Mouse (Mus musculus) embryonic facial prominence, embryonic 14.5 days (tissue): ENCODE measurements at regions not wholly inside any gene's neighbourhood (a gene's known extent, or its start where the extent isn't known, plus 50 kb on each side); places are given as distances from the start of the nearest gene placed in this dataset.

Source experiments
- ATAC-seq: fragments of 200-750 bp; cut with Nextera tagmentation; 2 replicates; pipeline ENCODE4 v1.8.0; 2017; ENCODE audit warnings: low read depth, moderate number of reproducible peaks, moderate TSS enrichment
- DNase-seq: peaks from one replicate; pipeline ENCODE4 v3.0.0-alpha.2; 2015; ENCODE audit warnings: low spot score
- H3K27ac ChIP-seq: fragments of 300-500 bp; sonication (generic); replicated peaks from 2 replicates; pipeline ENCODE4 v1.5.1; 2014; ENCODE audit warnings: low read depth, mild to moderate bottlenecking, low read length, moderate library complexity
- H3K27me3 ChIP-seq: fragments of 300-500 bp; sonication (generic); replicated peaks from 2 replicates; pipeline ENCODE4 v1.6.1; 2014; ENCODE audit warnings: low read length; ENCODE audit not compliant: control insufficient read depth, insufficient read depth
- H3K36me3 ChIP-seq: fragments of 300-500 bp; sonication (generic); 2 replicates; pipeline ENCODE4 v1.6.1; 2014; ENCODE audit warnings: low read length, mixed read lengths; ENCODE audit not compliant: control insufficient read depth, insufficient read depth
- H3K4me1 ChIP-seq: fragments of 300-500 bp; sonication (generic); 2 replicates; pipeline ENCODE4 v1.6.1; 2014; ENCODE audit warnings: antibody characterized with exemption, low read length; ENCODE audit not compliant: control insufficient read depth, insufficient read depth
- H3K4me2 ChIP-seq: fragments of 300-500 bp; sonication (generic); 2 replicates; pipeline ENCODE4 v1.6.1; 2014; ENCODE audit warnings: low read depth, mild to moderate bottlenecking, low read length, moderate library complexity, mixed read lengths
- H3K4me3 ChIP-seq: fragments of 300-500 bp; sonication (generic); 2 replicates; pipeline ENCODE4 v1.5.1; 2014; ENCODE audit warnings: low read depth, mild to moderate bottlenecking, low read length
- H3K9ac ChIP-seq: fragments of 300-500 bp; sonication (generic); 2 replicates; pipeline ENCODE4 v1.6.1; 2014; ENCODE audit warnings: low read depth, mild to moderate bottlenecking, low read length, moderate library complexity, mixed read lengths
- H3K9me3 ChIP-seq: fragments of 300-500 bp; sonication (generic); 2 replicates; pipeline ENCODE4 v1.6.1; 2016; ENCODE audit warnings: low read length; ENCODE audit not compliant: control insufficient read depth
- WGBS: fragments of 180-500 bp; shearing (Covaris S2); extraction: QIAGEN DNeasy Blood & Tissue Kit; methylation state at CpG from one replicate; pipeline ENCODE4 v1.1.7; 2014; 5-methylcytosine and 5-hydroxymethylcytosine counted together

DNA sequence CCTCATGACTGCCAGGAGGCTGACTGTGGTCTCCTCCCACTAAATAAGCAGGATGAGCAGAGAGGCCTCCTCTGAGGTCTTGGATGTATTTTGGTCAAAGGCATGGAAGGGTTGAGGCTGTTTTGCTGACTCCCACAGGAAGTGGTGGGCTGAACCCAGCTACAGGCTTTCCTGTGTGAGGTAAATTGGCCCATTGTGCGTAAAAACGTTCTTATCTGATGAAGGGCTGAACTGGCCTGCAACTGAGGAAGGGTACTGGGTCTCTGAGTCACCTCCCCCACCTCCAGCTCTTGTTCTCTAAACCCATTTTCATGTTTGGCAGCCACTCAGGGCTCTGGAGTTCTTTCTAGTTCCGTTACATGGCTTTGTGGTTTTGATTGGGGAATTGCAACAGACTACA, 138.7 kb downstream of the Cog6 start:
- Histone ChIP-seq H3K4me1 (no peaks in the 10 kb centered on the region), H3K27me3 (no peaks in the 10 kb centered on the region), H3K4me2 (no peak overlapping the region), H3K9ac (no peak overlapping the region), H3K9me3 (0 out of 2 replicates have a peak, but pooled peaks cover 2% of the 10 kb centered on the region), H3K4me3 (no peak overlapping the region), H3K36me3 (no peaks in the 10 kb centered on the region), H3K27ac (no peak overlapping the region)
- whole genome bisulfite sequencing = 38% methylated on average over 3 of the region's 3 CpGs
- ATAC-seq = no peak
- peak; percentile 42 for DNase-seq

DNA sequence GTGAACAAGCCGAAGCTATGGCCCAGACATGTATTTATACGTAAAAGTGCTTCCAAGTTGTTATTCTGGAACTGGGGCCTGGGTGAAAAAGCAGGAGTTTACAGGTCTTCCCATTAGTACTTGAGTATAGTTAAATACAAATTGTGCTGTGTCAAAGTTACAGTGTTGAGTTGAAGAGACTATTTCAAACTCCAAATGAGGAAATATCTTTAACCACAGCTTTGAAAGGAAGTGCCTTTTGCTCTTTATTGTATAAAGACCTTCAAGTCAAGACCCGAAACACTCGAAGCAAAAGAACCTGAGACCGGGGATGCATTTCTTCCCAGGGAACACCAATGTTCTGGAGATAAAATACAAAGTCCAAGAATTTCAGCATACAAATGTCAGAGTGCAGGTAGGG, 144.8 kb downstream of the Cog6 start:
- ATAC-seq = no peak
- no peak for DNase-seq
- no peak overlapping the region for H3K27ac ChIP-seq
- H3K4me2 ChIP-seq = no peak overlapping the region
- no peaks in the 10 kb centered on the region for H3K9me3 ChIP-seq
- no peaks in the 10 kb centered on the region for H3K36me3 ChIP-seq
- H3K27me3 ChIP-seq = no peaks in the 10 kb centered on the region
- WGBS = 87% methylated on average over 5 of the region's 5 CpGs
- H3K4me3 ChIP-seq = no peak overlapping the region
- H3K4me1 ChIP-seq = no peaks in the 10 kb centered on the region
- H3K9ac ChIP-seq = no peak overlapping the region

DNA sequence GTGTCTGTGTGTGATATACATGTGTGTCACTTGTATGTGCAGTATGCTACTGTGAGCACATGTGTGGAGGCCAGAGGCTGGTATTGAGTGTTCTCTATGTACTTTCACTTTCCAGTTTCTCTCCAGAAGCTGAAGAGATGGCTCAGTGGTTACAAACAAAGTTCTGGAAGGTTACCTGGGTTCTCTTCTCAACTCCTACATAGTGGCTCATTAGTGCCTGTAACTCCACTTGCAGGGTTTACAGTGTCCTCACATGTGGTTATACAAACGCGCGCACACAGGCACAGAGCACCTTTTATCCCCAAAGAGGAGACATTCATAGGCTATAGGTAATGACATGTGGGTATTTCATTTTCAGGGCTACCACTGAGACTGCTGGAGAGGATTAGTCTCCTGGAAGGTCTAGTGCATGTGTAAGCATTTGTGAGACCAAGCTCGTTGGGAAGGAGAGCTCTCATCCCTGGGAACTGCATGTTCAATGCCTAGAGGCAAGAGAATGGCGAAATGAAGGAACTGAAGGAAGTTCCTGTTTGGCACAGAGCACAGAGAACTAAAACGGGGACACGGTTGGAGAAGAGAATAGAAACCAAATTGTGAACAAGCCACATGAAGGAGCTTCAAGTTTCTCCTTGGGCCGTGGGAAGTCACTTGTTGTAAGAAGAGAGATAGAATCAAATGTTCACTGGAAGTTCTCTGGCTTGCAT, 153.7 kb downstream of the Cog6 start:
- 60% methylated on average over 8 of the region's 8 CpGs for WGBS
- ATAC-seq (no peak), DNase-seq (peak; percentile 36)

DNA sequence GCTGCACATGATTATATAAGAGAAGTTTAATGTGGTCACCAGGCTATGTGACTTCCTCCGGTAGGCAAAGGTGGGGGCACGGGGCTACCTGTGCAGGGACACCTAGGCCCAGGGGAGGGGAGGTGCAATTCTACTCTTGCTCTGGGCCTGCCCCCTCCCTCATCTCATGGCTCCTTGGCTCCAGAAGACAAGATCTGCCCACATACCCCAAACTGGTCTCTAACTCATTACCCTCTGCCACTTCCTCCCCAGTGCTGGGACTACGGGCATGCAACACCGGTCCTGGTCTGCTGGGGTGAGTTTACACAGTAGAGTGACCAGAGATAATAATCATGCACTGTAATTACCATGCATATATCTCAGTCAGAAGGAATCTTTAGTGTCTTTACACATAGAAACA, 155.0 kb downstream of the Cog6 start:
- no peak for DNase-seq
- Histone ChIP-seq H3K27ac (no peak overlapping the region), H3K4me1 (no peaks in the 10 kb centered on the region), H3K9ac (no peak overlapping the region), H3K27me3 (no peaks in the 10 kb centered on the region), H3K4me2 (no peak overlapping the region), H3K9me3 (no peaks in the 10 kb centered on the region), H3K36me3 (no peaks in the 10 kb centered on the region), H3K4me3 (no peak overlapping the region)
- no peak for ATAC-seq
- 79% methylated on average over 4 of the region's 4 CpGs for WGBS

More for the DNA sequence above, 153.7 kb downstream of the Cog6 start:
- no peak overlapping the region for H3K4me2 ChIP-seq
- no peaks in the 10 kb centered on the region for H3K27me3 ChIP-seq
- no peak overlapping the region for H3K4me3 ChIP-seq
- no peaks in the 10 kb centered on the region for H3K9me3 ChIP-seq
- H3K36me3 ChIP-seq = no peaks in the 10 kb centered on the region
- H3K4me1 ChIP-seq = no peaks in the 10 kb centered on the region
- H3K27ac ChIP-seq = no peak overlapping the region
- H3K9ac ChIP-seq = no peak overlapping the region

DNA sequence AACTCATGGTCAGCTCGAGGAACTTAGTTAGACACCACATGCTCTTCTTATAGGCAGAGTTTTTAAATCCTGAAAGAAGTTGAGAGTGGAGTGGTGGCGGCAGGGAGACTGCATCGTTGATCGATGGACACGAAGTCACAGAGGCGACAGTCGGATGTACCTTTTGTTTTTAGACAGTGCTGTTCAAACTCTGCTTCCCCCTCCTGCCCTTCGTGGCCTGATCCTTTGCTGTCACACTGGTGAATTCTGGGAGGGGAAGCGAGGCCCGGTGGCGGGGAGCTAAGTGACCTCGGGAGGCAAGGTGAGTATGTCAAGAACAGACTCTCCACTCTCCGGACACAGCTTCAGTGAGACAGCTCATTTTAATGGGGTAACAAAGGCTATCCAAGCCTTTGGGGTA, 155.5 kb downstream of the Cog6 start:
- ATAC-seq = no peak
- H3K4me1 ChIP-seq = no peaks in the 10 kb centered on the region
- H3K4me2 ChIP-seq = no peak overlapping the region
- no peak for DNase-seq
- H3K27ac ChIP-seq = no peak overlapping the region
- 78% methylated on average over 13 of the region's 13 CpGs for WGBS
- no peak overlapping the region for H3K9ac ChIP-seq
- H3K9me3 ChIP-seq = no peaks in the 10 kb centered on the region
- no peaks in the 10 kb centered on the region for H3K27me3 ChIP-seq
- H3K36me3 ChIP-seq = no peaks in the 10 kb centered on the region
- no peak overlapping the region for H3K4me3 ChIP-seq

DNA sequence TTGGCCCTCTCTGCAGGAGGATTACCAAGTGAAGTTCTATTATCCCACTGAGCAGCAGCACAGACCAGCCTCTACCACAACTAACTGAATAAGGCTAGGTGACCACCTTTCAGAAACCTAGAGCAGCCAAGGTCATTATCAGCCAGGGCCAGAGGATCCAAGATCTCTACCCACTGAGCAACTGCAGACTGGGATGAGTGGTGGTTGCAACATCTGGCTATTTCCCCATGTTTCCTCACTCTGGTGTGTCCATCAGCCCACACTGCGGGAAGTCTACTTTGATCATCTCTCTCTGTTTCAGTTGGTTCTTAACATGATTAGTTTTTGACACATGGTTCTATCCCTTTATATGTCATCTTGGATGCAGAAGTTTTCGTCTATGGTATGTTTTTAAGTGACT, 157.2 kb downstream of the Cog6 start:
- no peaks in the 10 kb centered on the region for H3K27me3 ChIP-seq
- ATAC-seq = no peak

DNA sequence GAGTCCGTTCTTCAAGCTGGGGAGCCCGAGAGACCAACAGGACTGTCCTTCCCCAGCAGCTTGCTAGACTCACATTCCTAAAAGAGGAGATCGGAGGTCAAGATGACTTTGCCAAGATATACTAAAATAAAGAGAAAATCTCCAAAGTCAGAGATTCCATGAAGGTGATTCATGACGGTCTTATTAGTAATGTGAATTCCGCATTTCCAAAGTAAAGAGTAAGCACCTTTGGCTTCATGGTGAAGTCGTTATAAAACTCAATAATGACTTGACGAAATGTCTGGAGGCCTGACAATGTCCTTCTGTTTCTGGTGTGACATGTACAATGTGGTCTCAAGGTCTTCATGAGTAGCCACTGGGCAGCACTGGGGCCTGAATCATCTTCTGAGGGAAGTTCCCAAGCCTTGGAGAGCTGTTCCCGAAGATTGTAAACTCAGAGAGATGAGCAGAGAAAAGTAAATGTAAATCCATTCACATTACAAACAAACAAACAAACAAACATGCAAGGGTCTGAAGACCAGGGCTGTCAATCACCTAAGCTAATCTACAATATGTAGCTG, 157.7 kb downstream of the Cog6 start:
- Histone ChIP-seq H3K27me3 (no peaks in the 10 kb centered on the region), H3K36me3 (no peaks in the 10 kb centered on the region), H3K4me2 (no peak overlapping the region), H3K9me3 (no peaks in the 10 kb centered on the region), H3K4me3 (no peak overlapping the region), H3K27ac (no peak overlapping the region), H3K9ac (no peak overlapping the region), H3K4me1 (no peaks in the 10 kb centered on the region)
- ATAC-seq (no peak), DNase-seq (no peak)
- WGBS = 91% methylated on average over 8 of the region's 8 CpGs

More for the DNA sequence above, 157.2 kb downstream of the Cog6 start:
- 72% methylated on average over 2 of the region's 2 CpGs for WGBS
- Histone ChIP-seq H3K4me2 (no peak overlapping the region), H3K36me3 (no peaks in the 10 kb centered on the region), H3K27ac (no peak overlapping the region), H3K4me1 (no peaks in the 10 kb centered on the region), H3K9me3 (no peaks in the 10 kb centered on the region), H3K4me3 (no peak overlapping the region), H3K9ac (no peak overlapping the region)
- DNase-seq = no peak

DNA sequence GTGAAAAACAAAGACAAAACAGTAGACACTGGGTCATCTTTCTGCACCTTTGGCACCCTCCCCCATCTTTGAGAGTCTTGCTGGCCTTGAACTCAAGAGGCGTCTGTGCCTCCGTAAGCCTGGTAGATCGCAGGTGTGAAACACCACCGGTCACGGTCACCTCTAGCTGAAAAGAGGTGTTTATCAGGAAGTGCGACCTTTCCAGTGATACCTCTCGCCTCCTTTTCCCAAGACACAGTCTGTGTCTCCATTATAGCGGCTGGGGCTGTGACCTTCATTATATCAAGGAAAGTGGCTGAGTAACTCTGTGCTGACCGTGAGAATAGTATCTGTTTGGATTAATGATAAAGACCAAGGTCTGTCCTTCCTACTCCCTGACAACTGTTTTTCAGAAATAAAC, 158.8 kb downstream of the Cog6 start:
- Histone ChIP-seq H3K9me3 (no peaks in the 10 kb centered on the region), H3K27ac (no peak overlapping the region), H3K4me2 (no peak overlapping the region), H3K4me3 (no peak overlapping the region), H3K36me3 (no peaks in the 10 kb centered on the region), H3K9ac (no peak overlapping the region), H3K4me1 (no peaks in the 10 kb centered on the region), H3K27me3 (no peaks in the 10 kb centered on the region)
- DNase-seq = no peak
- no peak for ATAC-seq
- WGBS = 89% methylated on average over 9 of the region's 9 CpGs

DNA sequence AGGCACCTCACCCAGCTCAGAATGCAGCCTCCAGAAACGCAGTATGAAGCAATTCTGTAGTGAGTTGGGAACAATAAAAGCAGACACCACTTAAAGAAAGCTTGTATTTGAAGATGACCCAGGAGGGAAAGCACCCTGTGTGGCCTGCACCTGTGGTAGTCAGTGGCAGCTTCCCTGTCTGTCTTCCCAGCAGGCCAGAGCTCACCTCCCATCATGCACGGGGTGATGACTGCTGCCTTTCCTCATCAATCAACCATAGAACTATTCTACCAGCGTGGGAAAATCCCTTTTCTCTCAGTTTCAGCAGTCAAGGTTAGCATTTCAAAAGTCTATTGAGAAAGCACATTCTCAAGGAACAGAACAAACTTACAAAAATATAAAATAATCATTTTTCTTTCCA, 160.0 kb downstream of the Cog6 start:
- Histone ChIP-seq H3K27me3 (no peaks in the 10 kb centered on the region), H3K9me3 (no peaks in the 10 kb centered on the region), H3K9ac (no peak overlapping the region), H3K36me3 (no peaks in the 10 kb centered on the region), H3K4me3 (no peak overlapping the region), H3K4me1 (no peaks in the 10 kb centered on the region), H3K4me2 (no peak overlapping the region), H3K27ac (no peak overlapping the region)
- DNase-seq (no peak), ATAC-seq (no peak)
- 53% methylated on average over 3 of the region's 3 CpGs for WGBS
